Mouse (Mus musculus) limb, embryonic 13.5 days (tissue): ENCODE results near the gene Opn1sw. TPM values are rescaled to one million over a fixed set of nuclear protein-coding genes. Genes with fewer than 3 reads are reported as not detected.

Experiments
- ATAC-seq: fragments of 200-750 bp; cut with Nextera tagmentation; 2 replicates; pipeline ENCODE4 v1.8.0; 2017; ENCODE audit warnings: low read depth, moderate number of reproducible peaks, moderate TSS enrichment; ENCODE audit not compliant: low FRiP score
- H3K27ac ChIP-seq: fragments of 300-500 bp; sonication (generic); 2 replicates; pipeline ENCODE4 v1.5.1; 2015; ENCODE audit warnings: inconsistent platforms, mild to moderate bottlenecking, moderate library complexity
- H3K27me3 ChIP-seq: fragments of 300-500 bp; sonication (generic); 2 replicates; pipeline ENCODE4 v1.6.1; 2015; ENCODE audit warnings: mild to moderate bottlenecking, inconsistent platforms
- H3K36me3 ChIP-seq: fragments of 300-500 bp; sonication (generic); 2 replicates; pipeline ENCODE4 v1.6.1; 2015; ENCODE audit warnings: inconsistent platforms, mild to moderate bottlenecking, moderate library complexity
- H3K4me1 ChIP-seq: fragments of 300-500 bp; sonication (generic); 2 replicates; pipeline ENCODE4 v1.6.1; 2015; ENCODE audit warnings: inconsistent platforms
- H3K4me2 ChIP-seq: fragments of 300-500 bp; sonication (generic); replicated peaks from 2 replicates; pipeline ENCODE4 v1.6.1; 2015; ENCODE audit warnings: inconsistent platforms, mild to moderate bottlenecking, moderate library complexity
- H3K4me3 ChIP-seq: fragments of 300-500 bp; sonication (generic); 2 replicates; pipeline ENCODE4 v1.5.1; 2015; ENCODE audit warnings: moderate library complexity, mild to moderate bottlenecking, inconsistent platforms
- H3K9ac ChIP-seq: fragments of 300-500 bp; sonication (generic); 2 replicates; pipeline ENCODE4 v1.6.1; 2015; ENCODE audit warnings: mild to moderate bottlenecking, inconsistent platforms
- H3K9me3 ChIP-seq: fragments of 300-500 bp; sonication (generic); 2 replicates; pipeline ENCODE4 v1.6.1; 2016; ENCODE audit warnings: inconsistent platforms
- WGBS: fragments of 180-500 bp; shearing (Covaris S2); methylation state at CpG from one replicate; pipeline ENCODE4 v1.1.7; 2015; 5-methylcytosine and 5-hydroxymethylcytosine counted together
- polyA plus RNA-seq: library from polyadenylated mRNA; unstranded; fragments of >200 nt; fragmentation: Nextera tagmentation; extraction: Ambion mirVana; gene quantifications from 2 replicates; pipeline ENCODE4 v1.2.1, GENCODE M21; 2015

The Opn1sw gene
- 0.56 and 1.2 TPM in 2 replicates for polyA plus RNA-seq

- WGBS: 3% methylated on average over 12 of the region's 12 CpGs
- Histone ChIP-seq H3K4me2 (peak within 1 kb of the TSS; percentile 56), H3K36me3 (no peaks in the 10 kb centered on the region), H3K27me3 (peaks cover 4% of the 10 kb centered on the region; the same call in 1 of the 2 replicates), H3K27ac (no peak within 1 kb of the TSS), H3K4me3 (peak within 1 kb of the TSS; percentile 44), H3K4me1 (peaks cover 27% of the 10 kb centered on the region), H3K9me3 (no peaks in the 10 kb centered on the region), H3K9ac (peak within 1 kb of the TSS; percentile 51)
- peak; percentile 81 for ATAC-seq
Measured at GRCm38 (mm10) chr6:29388052-29388518, at the start of gene Opn1sw. Opn1sw (minus strand) TSS chr6:29388468.

DNA sequence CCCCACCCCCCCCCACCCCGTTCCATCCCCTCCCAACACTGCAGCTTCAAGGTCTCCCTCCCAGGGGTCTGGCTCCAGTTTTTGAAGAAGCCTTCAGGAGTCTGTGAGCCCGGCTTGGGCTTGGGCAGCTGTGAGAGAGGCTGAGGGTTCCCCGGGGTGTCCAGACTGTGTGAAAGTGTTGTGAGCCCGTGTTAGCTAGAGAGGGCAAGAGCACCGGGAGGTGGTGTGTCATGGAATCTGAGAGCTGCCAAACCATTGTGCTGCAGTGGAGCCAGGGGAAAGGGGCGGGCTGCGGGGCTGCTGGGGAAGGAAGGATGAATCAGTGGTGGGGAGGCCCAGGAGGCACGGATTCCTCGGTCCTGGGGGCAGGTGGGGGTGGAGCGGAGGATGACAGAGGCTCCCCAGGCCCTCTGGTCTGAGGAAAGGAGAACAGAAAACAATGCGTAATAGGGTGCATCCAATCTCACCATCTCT, 48.2 kb upstream of the Opn1sw start:
- no peaks in the 10 kb centered on the region for H3K9me3 ChIP-seq
- H3K4me3 ChIP-seq: peak overlapping the region; percentile 66
- H3K27me3 ChIP-seq: peaks cover 33% of the 10 kb centered on the region
- WGBS: 11% methylated on average over 11 of the region's 11 CpGs
- peak overlapping the region; percentile 87 for H3K27ac ChIP-seq
- H3K9ac ChIP-seq: peak overlapping the region; percentile 45; the same call in 1 of the 2 replicates
- H3K36me3 ChIP-seq: peaks cover 31% of the 10 kb centered on the region; the same call in 1 of the 2 replicates
- peak overlapping the region; percentile 83 for H3K4me2 ChIP-seq
- peaks cover 53% of the 10 kb centered on the region for H3K4me1 ChIP-seq
- ATAC-seq: peak; percentile 10; the same call in 1 of the 2 replicates

GRCm38 (mm10) chr6:29435940-29436451, 47.7 kb upstream of the Opn1sw start:
- Histone ChIP-seq H3K9me3 (no peaks in the 10 kb centered on the region), H3K9ac (peak overlapping the region; percentile 75), H3K27me3 (peaks cover 36% of the 10 kb centered on the region), H3K4me2 (peak overlapping the region; percentile 83), H3K36me3 (peaks cover 26% of the 10 kb centered on the region; the same call in 1 of the 2 replicates), H3K4me3 (peak overlapping the region; percentile 66), H3K4me1 (peaks cover 57% of the 10 kb centered on the region), H3K27ac (peak overlapping the region; percentile 87)
- peak; percentile 55 for ATAC-seq
- 8% methylated on average over 5 of the region's 6 CpGs for WGBS

GRCm38 (mm10) chr6:29434911-29435691, 46.8 kb upstream of the Opn1sw start:
- peak; percentile 68 for ATAC-seq
- Histone ChIP-seq H3K4me2 (peak overlapping the region; percentile 83), H3K36me3 (peaks cover 17% of the 10 kb centered on the region; the same call in 1 of the 2 replicates), H3K27ac (peak overlapping the region; percentile 87), H3K9ac (peak overlapping the region; percentile 75), H3K27me3 (peaks cover 36% of the 10 kb centered on the region), H3K4me3 (peak overlapping the region; percentile 66), H3K4me1 (peaks cover 62% of the 10 kb centered on the region), H3K9me3 (no peaks in the 10 kb centered on the region)
- 5% methylated on average over 13 of the region's 13 CpGs for whole genome bisulfite sequencing

DNA sequence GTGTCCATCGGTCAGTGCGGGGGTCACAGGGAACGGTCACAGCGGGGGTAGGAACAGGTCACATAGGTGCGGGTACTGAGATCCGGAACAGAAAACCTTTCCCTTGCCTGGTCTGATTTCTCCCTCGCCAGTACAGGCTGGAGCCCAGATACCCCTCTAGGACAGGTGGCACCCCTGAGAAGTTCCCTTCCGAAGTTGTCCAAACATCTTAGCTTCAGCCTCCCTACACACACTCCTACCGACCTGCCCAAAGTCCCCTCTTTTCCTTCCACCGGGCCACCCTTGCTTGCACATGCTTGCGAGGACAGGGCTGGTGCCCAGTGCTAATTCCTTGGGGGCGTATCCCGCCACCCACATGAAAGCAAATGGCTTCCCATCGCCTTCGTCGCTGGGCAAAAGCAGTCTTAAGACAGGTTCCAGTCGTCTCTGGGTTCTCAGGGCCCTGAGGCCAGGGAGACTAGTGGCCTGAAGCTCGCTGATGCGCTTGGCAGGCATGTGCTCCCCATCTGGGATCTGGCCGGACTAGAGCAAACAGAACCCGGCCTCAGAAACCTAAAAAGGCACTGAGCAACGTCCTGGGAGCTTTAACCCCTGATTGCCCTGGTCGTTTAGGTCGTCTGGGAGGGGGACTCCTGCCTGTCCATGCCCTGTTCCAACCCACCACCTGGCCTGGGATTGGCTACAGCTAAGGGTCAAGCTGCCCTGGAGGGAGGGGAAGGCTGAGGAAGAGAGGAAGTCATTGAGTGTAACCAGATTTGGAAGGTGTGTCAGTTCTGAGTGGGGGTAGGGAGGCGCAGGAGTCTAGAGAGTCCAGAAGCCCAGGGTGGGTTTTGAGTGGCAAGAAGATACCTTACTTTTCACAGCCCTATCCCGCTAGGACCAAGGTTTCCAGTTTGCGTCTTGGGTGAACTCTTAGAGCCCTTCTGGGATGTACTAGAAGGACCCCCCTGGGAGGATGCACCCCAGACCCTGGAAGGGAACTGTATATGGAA, 45.8 kb upstream of the Opn1sw start:
- Histone ChIP-seq H3K4me1 (peaks cover 62% of the 10 kb centered on the region), H3K9me3 (no peaks in the 10 kb centered on the region), H3K36me3 (0 out of 2 replicates have a peak, but pooled peaks cover 7% of the 10 kb centered on the region), H3K4me3 (peak overlapping the region; percentile 66), H3K4me2 (peak overlapping the region; percentile 83), H3K9ac (peak overlapping the region; percentile 75), H3K27ac (peak overlapping the region; percentile 87; the same call in 1 of the 2 replicates), H3K27me3 (peaks cover 36% of the 10 kb centered on the region)
- ATAC-seq: no peak
- WGBS: 3% methylated on average over 27 of the region's 27 CpGs

DNA sequence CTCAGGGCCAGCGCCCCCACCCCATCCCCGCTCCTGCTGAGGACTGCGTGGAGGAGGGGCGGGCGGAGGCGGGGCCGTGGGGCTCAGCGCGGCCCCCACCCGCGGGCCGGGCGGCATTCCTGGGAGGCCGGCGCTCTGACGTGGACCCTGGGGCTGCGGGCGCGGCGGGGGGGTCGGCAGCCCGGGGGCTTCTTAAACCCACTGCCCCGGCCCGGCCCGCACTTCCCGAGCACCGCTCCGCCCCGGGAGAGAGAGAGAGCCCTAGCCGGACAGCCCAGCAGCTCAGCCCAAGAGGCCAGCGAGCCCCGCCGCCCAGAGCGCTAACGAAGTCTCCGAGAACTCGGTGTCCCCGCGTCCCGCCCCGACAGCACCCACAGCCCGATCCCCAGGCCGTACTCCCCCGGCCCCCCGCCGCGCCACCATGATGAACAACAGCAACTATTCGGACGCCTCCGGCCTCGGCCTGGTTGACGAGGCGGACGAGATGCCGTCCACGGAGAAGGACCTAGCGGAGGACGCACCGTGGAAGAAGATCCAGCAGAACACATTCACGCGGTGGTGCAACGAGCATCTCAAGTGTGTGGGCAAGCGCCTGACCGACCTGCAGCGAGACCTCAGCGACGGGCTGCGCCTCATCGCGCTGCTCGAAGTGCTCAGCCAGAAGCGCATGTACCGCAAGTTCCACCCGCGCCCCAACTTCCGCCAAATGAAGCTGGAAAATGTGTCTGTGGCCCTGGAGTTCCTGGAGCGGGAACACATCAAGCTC, 45.0 kb upstream of the Opn1sw start, which contains the start of gene Flnc:
TSS of gene Flnc (plus strand) at position 219 of the 766 bp plus-strand sequence.
- peak; percentile 16; the same call in 1 of the 2 replicates for ATAC-seq
- under 1% methylated on average over 63 of the region's 77 CpGs for WGBS
- H3K27ac ChIP-seq: peak within 1 kb of the TSS; percentile 72
- peak within 1 kb of the TSS; percentile 83 for H3K4me2 ChIP-seq
- H3K4me3 ChIP-seq: peak within 1 kb of the TSS; percentile 66
- H3K9me3 ChIP-seq: no peaks in the 10 kb centered on the region
- 0 out of 2 replicates have a peak, but pooled peaks cover 1% of the 10 kb centered on the region for H3K36me3 ChIP-seq
- peak within 1 kb of the TSS; percentile 75 for H3K9ac ChIP-seq
- H3K4me1 ChIP-seq: peaks cover 62% of the 10 kb centered on the region
- H3K27me3 ChIP-seq: peaks cover 36% of the 10 kb centered on the region

DNA sequence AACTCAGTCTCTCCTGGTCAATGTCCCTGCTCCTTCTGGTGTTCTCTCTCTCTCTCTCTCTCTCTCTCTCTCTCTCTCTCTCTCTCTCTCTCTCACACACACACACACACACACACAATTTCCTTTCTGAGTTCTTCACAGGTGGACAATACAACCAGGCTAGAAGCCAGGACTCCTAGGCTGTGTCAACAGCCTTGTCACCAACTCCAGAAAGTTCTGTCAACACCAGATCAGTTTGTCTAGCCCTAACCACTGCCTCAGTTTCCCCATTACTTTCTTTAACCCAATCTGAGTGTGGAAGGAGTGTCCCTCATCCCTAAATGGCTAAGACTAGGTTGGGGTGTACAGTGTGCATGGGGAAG, 44.4 kb upstream of the Opn1sw start:
- Histone ChIP-seq H3K9ac (peak overlapping the region; percentile 75), H3K4me3 (peak overlapping the region; percentile 66), H3K9me3 (no peaks in the 10 kb centered on the region), H3K27ac (no peak overlapping the region), H3K27me3 (peaks cover 36% of the 10 kb centered on the region), H3K4me2 (peak overlapping the region; percentile 83), H3K4me1 (peaks cover 62% of the 10 kb centered on the region), H3K36me3 (no peaks in the 10 kb centered on the region)
- ATAC-seq: no peak

- Histone ChIP-seq H3K9me3 (no peaks in the 10 kb centered on the region), H3K9ac (no peak overlapping the region), H3K4me1 (peaks cover 60% of the 10 kb centered on the region), H3K27me3 (peaks cover 36% of the 10 kb centered on the region), H3K27ac (no peak overlapping the region), H3K4me2 (0 out of 2 replicates have a peak overlapping the region, but pooled peaks have one; percentile 3), H3K4me3 (no peak overlapping the region), H3K36me3 (no peaks in the 10 kb centered on the region)
- 28% methylated on average over 3 of the region's 3 CpGs for WGBS
- no peak for ATAC-seq
Measured at GRCm38 (mm10) chr6:29432156-29432555, 43.9 kb upstream of the Opn1sw start.

DNA sequence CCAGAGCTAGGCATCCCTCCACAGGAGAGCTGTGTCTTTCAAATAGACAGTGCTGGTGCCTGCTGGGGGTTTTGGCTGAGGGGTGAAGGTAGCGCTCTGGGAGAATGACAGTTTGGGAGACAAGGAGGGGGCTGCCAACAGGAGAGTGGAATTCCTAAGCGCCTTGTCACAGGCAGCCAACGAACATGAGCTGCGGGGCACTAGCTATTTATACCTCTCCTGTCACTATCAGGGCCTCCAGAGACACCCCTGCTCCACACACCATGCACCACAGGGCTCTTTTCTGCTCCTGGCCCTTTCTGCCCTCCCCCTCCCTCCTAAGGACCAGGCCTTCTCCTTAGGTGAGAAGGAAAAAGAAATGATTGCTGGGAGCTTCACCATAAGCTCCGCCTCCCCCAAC, 43.2 kb upstream of the Opn1sw start:
- H3K9ac ChIP-seq: 0 out of 2 replicates have a peak overlapping the region, but pooled peaks have one; percentile 20
- H3K36me3 ChIP-seq: 0 out of 2 replicates have a peak, but pooled peaks cover under 1% of the 10 kb centered on the region
- no peak overlapping the region for H3K4me2 ChIP-seq
- peak overlapping the region; percentile 33 for H3K27ac ChIP-seq
- ATAC-seq: no peak
- H3K9me3 ChIP-seq: no peaks in the 10 kb centered on the region
- WGBS: 18% methylated on average over 5 of the region's 5 CpGs
- peaks cover 36% of the 10 kb centered on the region for H3K27me3 ChIP-seq
- peaks cover 53% of the 10 kb centered on the region for H3K4me1 ChIP-seq
- no peak overlapping the region for H3K4me3 ChIP-seq

GRCm38 (mm10) chr6:29430681-29431420, 42.6 kb upstream of the Opn1sw start:
- 0 out of 2 replicates have a peak overlapping the region, but pooled peaks have one; percentile 20 for H3K9ac ChIP-seq
- H3K9me3 ChIP-seq: no peaks in the 10 kb centered on the region
- peaks cover 7% of the 10 kb centered on the region; the same call in 1 of the 2 replicates for H3K36me3 ChIP-seq
- peaks cover 47% of the 10 kb centered on the region for H3K4me1 ChIP-seq
- ATAC-seq: no peak
- 0 out of 2 replicates have a peak overlapping the region, but pooled peaks have one; percentile 33 for H3K27ac ChIP-seq
- H3K4me3 ChIP-seq: no peak overlapping the region
- 38% methylated on average over 15 of the region's 15 CpGs for WGBS
- H3K4me2 ChIP-seq: no peak overlapping the region
- H3K27me3 ChIP-seq: peaks cover 36% of the 10 kb centered on the region
